Mouse (Mus musculus) yolk sac, embryonic 10.5 days (tissue): ENCODE data around the gene Gmppa.

Source experiments
- DNase-seq: peaks from one replicate; pipeline ENCODE4 v3.0.0-alpha.2; 2017; ENCODE audit warnings: low spot score

Gmppa gene

DNA sequence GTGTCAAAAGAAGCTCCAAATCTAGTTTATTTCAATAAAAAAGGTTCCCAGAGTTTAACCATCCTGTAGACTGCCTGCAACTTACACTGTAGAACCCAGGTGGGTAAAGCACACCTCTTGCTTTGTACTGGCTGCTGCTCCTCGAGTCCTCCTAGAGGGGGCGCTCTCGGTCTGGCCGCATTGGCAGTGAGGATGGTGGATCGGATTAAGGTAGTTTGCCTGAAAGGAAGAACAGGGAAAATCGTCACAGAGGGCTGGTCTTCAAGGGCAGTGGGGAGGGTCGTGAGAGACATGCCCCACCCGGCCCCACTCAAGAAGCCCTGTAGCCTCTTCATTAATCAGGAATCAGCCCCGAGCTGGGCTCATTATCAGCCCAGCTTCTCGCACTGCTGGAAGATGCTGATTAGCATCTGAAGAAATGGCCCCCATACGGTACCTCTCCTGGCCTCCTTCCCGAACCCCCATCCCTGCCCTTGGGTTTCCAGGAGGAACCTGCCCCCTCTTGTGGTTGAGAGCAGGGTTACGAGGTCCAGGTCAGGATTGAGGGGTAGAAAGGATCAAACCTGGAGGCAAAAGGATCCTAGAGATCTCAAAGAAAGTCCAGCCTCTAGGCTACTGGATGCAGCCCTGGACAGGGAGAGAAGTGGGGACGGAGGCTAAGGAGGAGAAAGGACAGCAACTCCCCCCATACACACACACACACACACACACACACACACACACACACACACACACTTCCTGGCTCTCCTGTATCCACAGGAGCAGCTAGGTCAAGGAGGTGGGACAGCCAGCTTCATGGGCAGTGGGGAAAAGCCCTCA, 21.2 kb downstream of the Gmppa start:
- DNase-seq, result no peak

DNA sequence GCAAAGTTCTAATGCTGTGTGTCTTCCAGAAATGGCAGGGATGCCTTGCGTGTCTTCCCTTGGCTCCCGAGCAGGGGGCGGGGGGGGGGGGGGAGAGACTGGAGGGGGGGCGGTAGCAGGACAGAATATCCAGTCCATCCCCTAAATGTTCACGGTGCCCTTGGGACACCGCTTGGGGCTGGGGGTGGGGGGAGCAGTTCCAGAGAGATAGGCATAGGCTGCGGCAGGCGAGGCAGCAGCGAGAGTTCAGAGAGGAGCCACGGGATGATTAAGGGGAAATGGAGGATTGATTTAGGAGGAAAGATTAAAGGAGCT, 21.9 kb downstream of the Gmppa start:
- DNase-seq, result no peak

DNA sequence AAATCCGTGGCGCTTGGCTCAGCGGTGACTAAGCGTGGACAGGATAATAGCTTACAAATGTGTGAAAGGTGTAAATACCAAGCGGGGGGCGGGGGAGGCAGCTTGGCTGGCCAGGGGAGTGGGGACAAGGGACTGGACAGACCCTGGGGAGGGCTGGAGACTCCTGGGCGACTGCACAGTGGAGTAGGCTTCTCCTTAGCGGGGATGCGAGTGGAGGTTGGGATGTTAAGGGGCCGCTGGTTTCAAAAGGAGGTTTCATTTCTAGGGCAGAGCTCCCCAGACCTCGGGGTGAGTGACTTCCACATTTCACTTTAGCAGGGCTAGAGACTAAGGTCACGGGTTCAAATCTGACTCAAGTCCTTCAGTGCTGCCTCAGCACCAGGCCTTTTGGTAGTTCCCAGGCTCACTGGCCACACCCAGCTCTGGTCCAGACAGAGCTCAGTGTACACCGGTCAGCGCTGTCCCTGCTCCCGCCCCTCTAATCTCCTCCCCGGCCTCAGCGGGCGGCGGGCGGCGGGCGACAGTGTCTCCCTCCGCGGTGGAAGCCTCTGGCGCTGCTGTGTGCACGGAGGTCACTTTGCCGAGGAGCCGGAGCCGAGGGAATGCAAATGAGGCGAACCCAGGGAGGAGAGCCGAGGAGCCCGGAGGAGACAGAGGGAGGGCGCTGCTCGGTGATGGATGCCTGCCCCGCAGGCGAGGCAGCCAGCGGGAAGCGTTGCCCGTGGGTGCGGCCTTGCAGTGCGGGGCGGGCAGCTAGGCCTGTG, 22.5 kb downstream of the Gmppa start:
- DNase-seq, result peak; percentile 78

DNA sequence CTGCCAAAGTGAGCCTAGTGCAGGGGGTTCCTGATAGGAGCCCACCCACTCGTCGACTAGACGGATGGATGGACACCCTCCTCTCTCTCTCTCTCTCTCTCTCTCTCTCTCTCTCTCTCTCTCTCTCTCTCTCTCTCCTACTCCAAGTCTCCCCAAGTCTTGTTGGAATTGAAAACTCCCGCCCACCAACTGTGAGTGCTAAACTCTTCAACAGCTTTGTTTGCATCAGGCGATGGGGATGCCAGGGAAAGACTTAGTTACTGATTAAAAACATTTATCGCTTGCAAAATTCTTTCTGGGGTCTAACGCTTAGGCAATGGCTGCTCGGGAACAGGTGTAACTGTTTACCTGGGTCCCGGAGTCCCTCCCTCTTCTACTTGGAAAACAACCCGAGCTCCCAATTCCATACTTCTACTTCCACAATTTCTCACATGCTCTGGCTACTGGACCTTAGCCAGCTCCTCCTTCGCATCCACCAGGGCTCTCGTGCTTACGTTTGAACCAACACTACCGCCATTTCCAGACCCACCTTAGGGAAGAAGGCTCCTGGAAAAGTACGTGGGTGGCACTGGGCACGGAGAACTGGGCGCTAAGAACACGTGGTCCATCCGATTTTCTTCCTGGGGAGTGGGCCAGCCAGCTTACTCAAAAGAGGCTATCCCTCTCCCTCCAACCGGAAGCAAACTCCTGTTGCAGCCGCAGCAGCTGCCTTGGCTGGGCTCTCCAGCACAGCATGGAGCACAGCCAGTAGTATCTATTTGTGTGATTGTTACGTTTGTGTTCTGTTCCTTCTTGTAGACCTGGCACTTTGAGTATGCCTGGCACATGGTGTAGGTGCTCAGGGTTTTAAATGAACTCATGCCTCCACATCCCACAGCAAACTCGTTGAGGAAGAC, 23.3 kb downstream of the Gmppa start:
- DNase-seq, result peak; percentile 81

DNA sequence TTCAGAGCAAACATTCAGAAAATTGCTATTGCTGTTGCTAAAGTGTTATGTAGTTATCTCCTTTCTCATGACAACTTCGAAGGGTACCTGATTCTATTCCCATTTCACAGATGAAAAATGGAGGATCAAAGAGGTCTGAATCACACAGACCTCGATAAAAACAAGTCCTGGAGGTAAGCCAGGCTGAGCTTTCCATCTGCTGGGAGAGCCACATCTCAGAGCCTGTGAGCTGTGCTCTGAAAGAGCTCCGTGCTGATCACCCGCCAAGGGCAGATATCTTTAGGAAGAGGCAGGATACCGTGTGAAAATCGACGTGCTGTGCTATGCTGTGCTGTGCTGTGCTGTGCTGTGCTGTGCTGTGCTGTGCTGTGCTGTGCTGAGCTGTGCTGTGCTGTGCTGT, 24.6 kb downstream of the Gmppa start:
- DNase-seq, result no peak

DNA sequence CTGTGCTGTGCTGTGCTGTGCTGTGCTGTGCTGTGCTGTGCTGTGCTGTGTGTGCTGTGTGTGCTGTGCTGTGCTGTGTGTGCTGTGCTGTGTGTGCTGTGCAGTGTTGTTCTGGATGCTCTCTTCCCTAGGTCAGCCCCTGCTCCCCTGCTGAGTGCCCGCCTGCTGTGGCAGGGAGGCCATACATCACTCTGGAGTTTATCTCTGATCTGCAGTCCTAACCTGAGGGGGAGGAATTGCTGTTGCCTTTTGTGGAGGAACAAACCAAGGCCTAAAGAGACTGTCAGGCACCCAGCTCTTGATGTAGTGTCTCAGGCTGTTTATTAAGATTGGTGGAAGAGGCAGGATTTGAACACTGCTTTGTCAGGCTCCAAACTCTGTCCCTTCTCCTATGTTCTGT, 26.9 kb downstream of the Gmppa start:
- no peak for DNase-seq

DNA sequence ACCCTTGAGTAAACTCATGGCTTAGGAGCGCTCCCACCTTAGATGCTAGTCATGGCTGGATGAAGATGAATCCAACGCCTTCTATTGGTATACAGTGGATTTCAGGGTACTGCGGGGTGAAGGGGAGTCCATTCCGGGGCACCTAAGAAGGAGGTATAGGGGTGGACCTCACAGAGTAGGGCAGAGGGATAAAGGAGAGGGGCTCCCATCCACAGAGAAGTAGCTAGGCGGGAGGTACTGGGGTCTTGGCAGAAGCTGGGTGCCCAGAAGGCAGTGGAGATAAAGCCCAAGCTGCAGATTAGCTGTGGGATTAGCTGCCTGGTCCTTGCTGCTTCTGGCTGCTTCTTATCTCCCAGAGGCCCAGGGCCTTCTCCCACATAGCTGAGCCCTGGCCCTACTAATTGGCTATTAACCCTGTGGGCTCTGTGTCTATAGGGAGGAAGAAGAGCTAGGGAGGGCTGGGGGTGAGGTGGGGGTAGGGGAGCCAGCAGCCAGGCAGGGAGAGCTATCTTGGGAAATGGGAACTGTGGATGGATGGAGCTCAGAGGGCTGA, 28.0 kb downstream of the Gmppa start:
- DNase-seq, result no peak

DNA sequence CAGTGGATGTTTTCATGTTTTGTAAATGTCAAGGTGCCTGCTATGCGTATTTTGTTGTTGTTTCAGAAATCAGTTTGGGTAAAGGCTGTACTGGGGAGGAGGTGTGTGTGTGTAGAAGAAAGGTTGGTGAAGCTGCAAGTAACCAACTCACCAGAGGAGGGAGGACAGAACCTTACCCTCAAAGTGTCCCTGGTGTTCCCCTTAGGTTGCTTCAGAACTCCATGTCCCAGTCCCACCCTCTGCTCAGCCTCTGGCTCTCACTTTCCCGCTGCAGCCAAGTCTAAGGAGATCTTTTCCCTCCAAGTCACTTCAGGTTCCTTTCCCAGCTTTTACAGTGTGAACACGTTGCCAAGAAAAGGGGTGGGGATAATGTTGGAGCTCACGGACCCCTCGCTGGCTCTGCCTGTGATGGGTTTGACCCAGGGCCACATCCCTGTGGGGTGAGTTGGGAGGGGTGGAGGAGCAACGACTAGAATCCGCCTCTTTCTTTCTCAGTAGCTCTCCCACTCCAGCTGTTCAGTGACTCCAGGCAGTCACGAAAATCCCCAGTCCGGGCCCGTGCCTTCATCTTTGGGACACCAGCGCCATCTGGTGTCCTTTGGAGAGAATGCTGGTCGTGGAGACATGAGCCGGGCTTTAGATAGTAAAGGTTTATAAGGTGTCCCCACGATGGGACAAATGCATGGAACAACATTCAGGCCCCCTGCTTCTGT, 31.6 kb downstream of the Gmppa start:
- DNase-seq, result peak; percentile 69

DNA sequence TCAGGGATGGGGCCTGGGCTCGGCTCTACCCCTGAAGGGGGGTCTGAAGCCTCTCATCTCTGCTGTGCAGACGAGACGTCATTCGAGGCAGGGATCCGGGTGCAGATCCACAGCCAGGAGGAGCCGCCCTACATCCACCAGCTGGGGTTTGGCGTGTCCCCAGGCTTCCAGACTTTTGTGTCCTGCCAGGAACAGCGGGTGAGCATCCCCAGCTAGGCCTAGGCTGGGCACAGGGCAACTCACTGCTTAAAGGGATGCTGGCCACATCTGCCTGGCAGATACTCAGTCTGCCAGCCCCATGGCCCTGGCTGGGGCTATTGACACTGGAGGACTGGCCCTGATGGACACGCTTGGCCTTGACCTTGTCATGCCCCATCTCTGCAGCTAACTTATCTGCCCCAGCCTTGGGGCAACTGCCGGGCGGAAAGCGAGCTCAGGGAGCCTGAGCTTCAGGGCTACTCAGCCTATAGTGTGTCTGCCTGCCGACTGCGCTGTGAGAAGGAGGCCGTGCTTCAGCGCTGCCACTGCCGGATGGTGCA, 33.6 kb downstream of the Gmppa start:
- no peak for DNase-seq

DNA sequence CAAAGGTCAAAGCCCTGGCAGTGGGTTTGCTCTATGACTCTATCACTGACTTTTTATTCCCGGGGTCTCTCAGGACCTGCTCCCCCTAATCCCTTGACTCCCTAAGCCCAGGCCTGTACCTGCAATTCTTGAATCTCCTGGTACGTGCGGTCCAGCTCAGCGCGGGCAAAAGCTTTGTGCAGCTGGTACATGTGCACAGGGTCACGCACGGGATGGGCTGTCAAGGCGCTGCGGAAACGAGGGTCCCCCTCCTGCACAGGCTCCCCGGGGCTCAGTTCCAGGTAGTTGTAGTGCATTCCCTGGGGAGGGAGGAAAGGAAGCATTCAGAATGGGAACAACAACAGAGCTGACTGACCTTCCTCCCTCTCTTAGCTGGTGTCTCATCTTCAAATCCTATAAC, 40.7 kb downstream of the Gmppa start:
- no peak for DNase-seq

DNA sequence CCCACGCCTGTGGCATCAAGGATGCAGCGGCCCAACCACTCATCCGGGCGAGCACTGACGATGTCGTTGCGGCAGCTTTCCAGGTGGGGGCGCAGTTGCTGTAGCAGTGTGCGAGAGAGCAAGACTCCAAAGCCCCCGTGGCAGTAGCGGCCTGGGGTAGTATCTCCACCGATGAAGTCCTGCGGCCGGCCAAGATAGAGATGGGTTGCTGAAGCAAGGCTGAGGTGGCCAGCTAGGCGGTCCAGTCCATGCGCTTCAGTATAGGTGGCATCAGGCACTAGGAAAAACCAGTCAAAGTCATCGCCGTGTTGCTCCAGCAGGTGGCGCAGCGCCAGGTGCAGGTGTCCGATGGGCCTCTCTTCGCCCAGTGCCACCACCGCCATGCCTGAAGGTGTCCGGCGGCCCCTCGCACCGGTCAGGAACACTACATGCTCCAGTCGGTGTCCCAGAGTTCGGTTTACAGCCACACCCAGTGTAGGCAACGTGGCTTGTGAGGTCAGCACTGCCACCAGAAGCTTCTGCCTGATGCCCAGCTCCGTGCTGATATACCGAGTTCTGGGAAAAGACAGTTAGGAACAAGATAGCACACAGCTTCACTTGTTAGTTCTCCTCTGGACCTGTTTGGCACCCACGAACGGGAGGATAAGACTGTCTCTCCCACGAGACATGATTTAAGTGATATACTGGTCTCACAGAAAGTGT, 41.7 kb downstream of the Gmppa start:
- DNase-seq, result peak; percentile 75

DNA sequence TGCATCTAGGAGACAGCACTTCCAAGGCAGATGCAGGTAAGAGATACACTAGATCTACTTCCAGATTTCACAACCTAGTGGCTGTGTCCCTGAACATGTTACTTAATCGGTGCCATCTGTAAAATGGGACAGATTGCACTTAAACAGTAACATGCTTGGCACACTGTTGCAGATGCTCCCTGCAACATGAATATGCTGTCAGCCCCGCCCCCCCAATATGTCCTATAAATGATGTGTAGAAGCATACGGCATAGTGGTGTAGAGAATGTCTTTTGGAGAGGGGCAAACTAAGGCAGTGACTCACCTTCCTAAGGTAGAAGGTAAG, 42.2 kb downstream of the Gmppa start:
- no peak for DNase-seq

DNA sequence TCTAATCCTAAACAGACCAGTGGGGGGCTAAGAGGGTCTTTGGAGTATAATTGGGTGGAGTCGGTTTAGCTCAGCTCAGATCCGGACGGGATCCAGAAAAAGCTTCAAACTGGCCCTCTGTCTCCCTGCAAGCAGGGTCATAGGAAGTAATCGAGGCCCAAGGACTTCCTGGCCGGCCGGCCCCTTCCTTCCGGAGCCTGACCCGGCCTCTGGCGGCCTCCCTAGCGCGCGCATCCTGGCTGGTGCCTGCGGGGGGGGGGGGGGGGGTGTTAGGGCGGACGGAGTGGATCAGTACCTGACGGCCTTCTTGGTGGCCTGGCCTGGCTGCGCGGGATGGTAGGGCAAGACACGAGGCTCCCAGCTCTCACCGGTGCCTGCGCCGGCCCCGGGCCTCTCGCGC, 42.8 kb downstream of the Gmppa start:
- DNase-seq, result peak; percentile 67

DNA sequence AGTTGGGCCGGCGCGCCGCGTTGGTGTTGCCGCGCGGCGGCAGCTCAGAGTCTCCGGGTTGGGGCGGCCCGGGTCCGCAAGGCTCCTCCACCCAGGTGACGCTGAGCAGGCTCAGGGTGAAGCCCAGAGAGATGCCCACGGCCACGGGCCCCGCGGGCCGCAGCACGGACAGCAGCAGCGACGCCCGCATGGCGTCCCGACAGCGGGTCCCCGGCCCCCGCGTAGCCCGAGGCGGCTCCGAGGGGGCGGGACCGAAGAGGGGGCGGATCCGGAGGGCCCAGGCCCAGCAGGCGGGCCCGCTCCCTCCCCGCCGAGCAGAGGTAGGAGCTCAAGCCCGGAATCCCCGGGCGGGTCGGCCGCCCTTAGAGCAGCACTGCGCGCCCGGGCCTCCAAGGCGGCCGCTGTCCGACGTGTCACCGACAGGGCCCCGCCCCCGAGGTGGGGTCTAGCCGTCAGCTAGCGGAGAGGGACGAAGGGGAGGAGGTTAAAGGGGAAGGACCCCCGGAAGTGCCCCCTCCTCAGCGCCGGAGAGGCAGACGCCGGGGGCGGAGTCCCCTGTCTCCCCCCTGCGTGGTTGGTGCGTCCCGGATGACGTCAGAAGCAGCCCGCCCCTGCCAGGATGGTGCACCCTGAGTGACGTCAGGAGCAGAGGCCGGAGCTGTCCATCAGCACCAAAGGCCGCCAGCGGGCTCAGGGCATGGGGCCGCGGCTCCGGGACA, 43.3 kb downstream of the Gmppa start, which contains the start of the genes Chpf and Tmem198:
Chpf (minus strand) TSS at position 392 of the 719 bp plus-strand sequence.
Tmem198 (plus strand) TSS at position 617 of the 719 bp plus-strand sequence.
- DNase-seq, result peak; percentile 99

DNA sequence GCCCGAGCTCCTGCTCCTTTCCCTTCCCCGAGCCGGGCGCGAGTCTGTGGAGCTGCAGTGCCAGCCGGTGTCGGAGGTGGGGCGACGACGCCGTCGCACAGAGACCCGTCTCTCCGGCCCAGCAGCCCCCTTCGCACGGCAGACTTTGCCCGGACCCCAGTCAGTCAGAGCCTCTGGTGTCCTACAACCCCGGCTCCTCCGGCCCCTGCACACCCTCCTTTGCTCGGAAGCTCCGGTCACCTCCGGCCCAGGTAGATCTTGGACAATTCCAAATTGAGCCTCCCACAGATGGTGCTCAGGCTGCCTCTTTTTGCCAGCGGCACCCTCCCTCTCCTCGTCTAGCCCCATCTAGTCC, 43.9 kb downstream of the Gmppa start:
- no peak for DNase-seq

DNA sequence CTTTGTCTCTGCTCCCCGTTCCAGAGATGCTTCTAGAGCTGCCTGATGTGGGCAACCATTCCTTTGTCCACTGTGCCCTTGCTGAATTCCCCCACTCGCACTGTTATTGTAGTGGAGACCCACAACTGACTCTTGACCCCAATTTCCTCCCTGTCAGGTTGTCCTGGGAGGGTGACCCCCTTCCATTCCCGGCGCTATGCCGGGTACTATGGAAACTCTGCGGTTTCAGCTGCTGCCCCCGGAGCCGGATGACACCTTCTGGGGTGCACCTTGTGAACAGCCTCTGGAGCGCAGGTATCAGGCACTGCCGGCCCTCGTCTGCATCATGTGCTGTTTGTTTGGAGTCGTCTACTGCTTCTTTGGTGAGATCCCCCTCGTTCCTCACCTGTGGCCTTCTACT, 44.3 kb downstream of the Gmppa start:
- no peak for DNase-seq

DNA sequence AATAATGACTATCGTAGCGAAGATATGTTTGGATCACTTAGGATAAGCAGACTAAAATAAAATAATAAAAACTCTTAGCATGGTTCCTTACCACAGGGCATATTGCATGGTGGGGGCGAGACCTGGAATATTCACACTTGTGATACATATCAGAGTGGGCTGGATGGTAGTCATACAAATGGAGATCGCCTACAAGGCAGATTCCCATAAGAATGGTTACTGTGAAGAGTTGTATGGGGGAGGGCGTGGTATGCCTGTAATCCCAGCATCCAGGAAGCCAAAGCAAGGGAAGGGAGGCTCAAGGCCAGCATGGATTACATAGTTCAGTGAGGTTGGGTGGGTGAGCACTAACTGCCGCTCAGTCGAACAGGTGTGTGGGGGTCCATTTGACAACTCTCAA, 45.0 kb downstream of the Gmppa start:
- no peak for DNase-seq

DNA sequence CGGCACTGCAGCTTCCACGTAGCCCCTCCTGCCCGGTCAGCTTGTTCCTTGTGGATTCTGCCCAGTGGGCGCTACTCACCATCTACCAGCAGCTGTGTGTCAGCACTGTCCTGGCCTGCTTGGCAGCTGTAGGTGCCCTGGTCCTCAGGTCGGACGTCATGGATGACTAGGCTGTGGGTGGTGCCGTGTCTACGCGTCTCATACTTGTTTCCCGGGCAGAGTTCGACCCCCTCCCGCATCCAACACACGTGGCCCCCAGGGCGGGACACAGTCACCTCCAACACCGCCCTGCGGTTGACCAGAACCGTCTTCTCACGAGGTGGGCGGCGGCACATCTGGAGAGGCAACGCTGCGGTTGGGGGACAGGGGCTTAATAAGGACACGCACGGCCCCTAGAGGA, 50.8 kb downstream of the Gmppa start:
- DNase-seq, result no peak

DNA sequence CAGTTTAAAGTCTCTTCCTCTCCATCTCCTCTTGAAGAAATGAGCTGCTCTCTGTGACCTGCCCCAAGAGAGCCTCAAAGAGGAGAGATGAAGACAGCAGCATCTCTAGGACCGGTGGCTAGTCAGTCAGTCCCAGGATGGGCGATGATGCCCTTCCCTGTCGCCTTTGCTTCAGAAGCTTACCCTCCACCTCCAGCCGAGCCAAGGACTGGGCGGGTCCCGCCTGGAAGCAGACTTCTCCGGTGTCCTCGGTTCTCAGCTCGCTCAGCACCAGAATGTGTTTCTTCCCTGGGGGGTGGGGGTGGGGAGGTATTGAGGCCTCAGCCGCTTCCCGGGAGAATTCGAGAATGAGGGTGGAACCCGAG, 51.3 kb downstream of the Gmppa start:
- DNase-seq, result no peak
